Mouse (Mus musculus): ENCODE measurements around the gene Gm4791.

Gene Gm4791

GRCm38 (mm10) chr9:46998338-46998791 is at the start of gene Gm4791:
Gm4791 (plus strand) TSS chr9:46998741.
- DNase-seq (ENCODE audit: low spot score in 2 of 2), result no peak

GRCm38 (mm10) chr9:46956286-46956685 is 42.3 kb upstream of the Gm4791 start:
- DNase-seq (ENCODE audit: low spot score in 2 of 2), result no peak

- no peak for DNase-seq (ENCODE audit: low spot score in 2 of 2)
These were observed 41.1 kb upstream of the Gm4791 start for GRCm38 (mm10) chr9:46957420-46957950.

DNA sequence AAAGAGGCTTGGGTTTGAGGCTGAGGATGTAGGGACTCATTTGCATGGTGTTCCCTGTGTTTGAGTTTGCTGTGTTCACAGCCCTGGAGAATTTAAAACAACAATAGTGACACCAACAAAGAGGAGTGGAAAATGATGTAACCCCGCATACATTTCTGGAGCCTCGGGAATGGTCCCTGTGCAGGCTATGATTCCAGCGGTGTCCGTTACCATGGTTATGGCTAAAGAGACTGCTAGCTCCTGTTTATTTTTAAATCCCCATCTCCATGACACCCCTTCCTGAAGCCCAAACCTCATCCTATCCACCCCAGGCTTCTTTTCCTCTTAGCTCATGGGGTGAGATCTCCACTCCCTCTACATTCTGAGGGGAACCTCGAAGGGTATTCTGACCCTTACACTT is 32.5 kb upstream of the Gm4791 start:
- DNase-seq (ENCODE audit: low spot score in 2 of 2), result no peak

DNA sequence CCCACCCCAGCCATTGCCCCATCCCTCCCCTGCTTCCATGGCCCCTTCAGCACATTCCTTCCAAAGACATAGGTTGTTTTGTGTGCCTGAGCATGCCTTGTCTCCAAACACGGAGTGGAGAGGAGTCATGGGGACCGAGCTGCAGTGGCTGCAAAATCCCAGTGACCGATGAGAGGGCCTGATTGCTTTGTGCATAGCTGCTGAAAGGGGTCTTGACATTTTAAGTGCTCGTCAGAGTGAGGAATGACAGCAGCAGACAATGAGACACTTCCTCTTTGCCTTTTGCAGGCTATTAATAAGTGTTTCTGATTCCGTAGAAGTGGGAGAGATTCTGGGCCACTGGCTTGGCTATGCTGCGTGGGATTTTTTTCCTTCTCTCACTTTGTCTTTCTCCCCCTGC is 29.6 kb upstream of the Gm4791 start:
- no peak for DNase-seq (ENCODE audit: low spot score in 2 of 2)

DNA sequence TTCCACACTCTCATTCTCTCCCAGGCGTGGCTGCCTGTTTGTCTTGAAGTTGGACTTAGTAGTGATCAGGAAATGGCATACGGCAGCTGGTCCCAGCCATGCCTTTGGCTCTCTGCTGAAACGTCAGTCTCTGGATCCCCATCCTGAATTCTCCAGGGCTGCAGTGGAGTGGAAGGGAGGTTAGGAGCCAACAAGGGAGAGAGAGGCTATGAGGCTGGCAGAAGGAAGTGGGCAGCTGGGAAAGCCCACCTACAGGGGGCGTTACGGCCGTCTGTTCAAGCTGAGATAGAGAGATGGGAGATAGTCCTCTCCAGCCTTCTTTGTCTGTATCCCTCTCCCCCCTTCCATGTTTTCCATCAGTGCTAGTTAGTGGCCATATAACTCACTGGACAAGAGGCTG is 29.1 kb upstream of the Gm4791 start:
- DNase-seq (ENCODE audit: low spot score in 2 of 2), result no peak

DNA sequence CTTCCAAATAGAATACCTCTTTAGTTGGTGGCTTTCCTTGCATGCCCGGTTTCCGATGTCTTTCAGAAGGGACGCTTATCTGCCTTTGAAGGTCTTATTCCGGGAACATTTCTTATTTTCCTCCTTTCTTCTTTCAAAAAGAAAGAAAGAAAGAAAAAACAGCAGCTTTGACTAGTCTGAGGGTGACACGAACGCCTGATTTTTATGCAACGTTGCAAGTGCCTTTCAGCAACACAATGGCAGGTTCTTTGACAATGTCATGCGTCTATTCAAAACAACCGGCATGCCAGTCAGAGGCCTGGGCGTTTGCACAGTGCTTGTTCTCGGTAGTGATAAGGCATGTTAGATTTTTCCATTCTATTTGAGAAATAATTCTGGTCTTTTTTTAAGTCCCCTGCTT is 19.7 kb upstream of the Gm4791 start:
- no peak for DNase-seq (ENCODE audit: low spot score in 2 of 2)

DNA sequence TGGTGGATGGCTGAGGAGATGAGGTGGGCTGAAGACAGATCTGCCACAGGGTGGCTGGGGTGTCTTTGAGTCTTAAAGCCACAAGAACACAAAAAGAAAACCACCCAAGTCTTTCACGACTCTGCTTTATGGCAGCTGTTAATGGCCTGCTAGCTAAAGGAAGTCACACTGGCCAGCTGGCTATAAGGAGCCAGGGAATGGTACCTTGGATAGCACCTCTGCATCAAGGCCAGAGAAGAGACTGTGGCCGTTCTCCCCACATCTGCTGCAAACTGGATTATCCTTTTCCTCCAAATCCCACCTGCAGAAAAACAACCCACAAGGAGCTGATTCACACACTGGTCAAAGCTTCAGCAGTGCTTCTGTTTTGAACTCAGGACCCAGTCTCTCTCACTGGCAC is 18.4 kb upstream of the Gm4791 start:
- DNase-seq (ENCODE audit: low spot score in 2 of 2), result no peak

- DNase-seq (ENCODE audit: low spot score in 2 of 2), result no peak
These were observed 15.1 kb upstream of the Gm4791 start for GRCm38 (mm10) chr9:46983471-46983870.

DNA sequence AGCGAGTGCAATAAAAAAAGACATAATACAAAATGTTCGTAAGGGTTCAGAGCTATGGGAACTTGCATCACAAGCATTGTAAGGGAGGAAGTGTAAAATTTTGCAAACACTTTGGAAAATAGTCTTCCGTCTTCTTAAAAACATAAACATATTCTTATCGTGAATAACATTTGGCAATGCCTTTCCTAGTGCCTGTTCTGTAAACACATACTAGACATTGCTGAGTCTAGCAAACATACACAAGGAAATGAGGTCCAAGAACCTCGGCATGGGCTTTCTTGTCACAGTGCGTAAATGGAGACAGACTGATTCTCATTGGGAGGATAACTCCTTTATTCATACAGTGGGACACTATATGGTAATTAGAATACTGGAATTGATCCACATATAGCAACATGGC is 43.0 kb downstream of the Gm4791 start:
- no peak for DNase-seq (ENCODE audit: low spot score in 2 of 2)
